Mouse (Mus musculus): ENCODE measurements at regions not wholly inside any gene's neighbourhood (a gene's known extent, or its start where the extent isn't known, plus 50 kb on each side); places are given as distances from the start of the nearest gene placed in this dataset.

- H3K27ac ChIP-seq (ENCODE audit: insufficient read depth, low read depth, low read length, poor library complexity, severe bottlenecking): no peak overlapping the region
- H3K36me3 ChIP-seq (ENCODE audit: control insufficient read depth, insufficient read depth, low read length, poor library complexity, severe bottlenecking): no peaks in the 10 kb centered on the region
- peak; percentile 46 for DNase-seq (ENCODE audit: low read depth, low spot score)
- H3K4me3 ChIP-seq (ENCODE audit: insufficient read depth in 1 of 2, low read depth in 1 of 2, low read length in 2 of 2, poor library complexity in 1 of 2, severe bottlenecking in 1 of 2): no peak overlapping the region
- no peak overlapping the region for H3K9ac ChIP-seq (ENCODE audit: insufficient read depth, low read depth, low read length, poor library complexity, severe bottlenecking)
- no peaks in the 10 kb centered on the region for H3K9me3 ChIP-seq (ENCODE audit: control insufficient read depth, insufficient read depth, low read depth, low read length)
- TF ChIP-seq ZNF384 (IDR thresholded peaks at IDR 0.05; ENCODE audit: low read depth, low read length) (no peak), HCFC1 (IDR thresholded peaks at IDR 0.05; ENCODE audit: borderline replicate concordance, insufficient read depth, low read length) (no peak), ZC3H11A (IDR thresholded peaks at IDR 0.05; ENCODE audit: borderline replicate concordance, low read depth, low read length) (peak; percentile 24; the same call in 1 of the 2 replicates)
- H3K4me1 ChIP-seq (ENCODE audit: control insufficient read depth in 2 of 2, insufficient read depth in 2 of 2, low read length in 2 of 2, poor library complexity in 1 of 2): no peaks in the 10 kb centered on the region
- in situ Hi-C loops (cut with MboI; ENCODE audit: low sequenced_read_pairs in 2 of 2, unreplicated experiment in 2 of 2): no loop called here
Observed at GRCm38 (mm10) chr14:99621538-99621937, 323.0 kb downstream of the Klf5 start.

- Histone ChIP-seq H3K9ac (ENCODE audit: insufficient read depth, low read depth, low read length, poor library complexity, severe bottlenecking) (no peak overlapping the region), H3K9me3 (ENCODE audit: control insufficient read depth, insufficient read depth, low read depth, low read length) (no peaks in the 10 kb centered on the region), H3K36me3 (ENCODE audit: control insufficient read depth, insufficient read depth, low read length, poor library complexity, severe bottlenecking) (no peaks in the 10 kb centered on the region), H3K4me3 (ENCODE audit: insufficient read depth in 1 of 2, low read depth in 1 of 2, low read length in 2 of 2, poor library complexity in 1 of 2, severe bottlenecking in 1 of 2) (no peak overlapping the region), H3K4me1 (ENCODE audit: control insufficient read depth in 2 of 2, insufficient read depth in 2 of 2, low read length in 2 of 2, poor library complexity in 1 of 2) (no peaks in the 10 kb centered on the region), H3K27ac (ENCODE audit: insufficient read depth, low read depth, low read length, poor library complexity, severe bottlenecking) (no peak overlapping the region)
- DNase-seq (ENCODE audit: low read depth, low spot score): no peak
- in situ Hi-C loops (cut with MboI; ENCODE audit: low sequenced_read_pairs in 2 of 2, unreplicated experiment in 2 of 2): no loop called here
- TF ChIP-seq HCFC1 (IDR thresholded peaks at IDR 0.05; ENCODE audit: borderline replicate concordance, insufficient read depth, low read length): no peak
- TF ChIP-seq ZC3H11A (IDR thresholded peaks at IDR 0.05; ENCODE audit: borderline replicate concordance, low read depth, low read length): no peak
- TF ChIP-seq ZNF384 (IDR thresholded peaks at IDR 0.05; ENCODE audit: low read depth, low read length): no peak
- TF ChIP-seq CHD2 (IDR thresholded peaks at IDR 0.05; ENCODE audit: low read depth, low read length): no peak
- TF ChIP-seq MAFK (IDR thresholded peaks at IDR 0.05; ENCODE audit: insufficient read depth, low read depth, low read length): no peak
Observed at GRCm38 (mm10) chr14:99624380-99625327, 326.2 kb downstream of the Klf5 start.

GRCm38 (mm10) chr14:99627615-99628014, 329.1 kb downstream of the Klf5 start:
- H3K36me3 ChIP-seq (ENCODE audit: control insufficient read depth, insufficient read depth, low read length, poor library complexity, severe bottlenecking): no peaks in the 10 kb centered on the region
- H3K4me1 ChIP-seq (ENCODE audit: control insufficient read depth in 2 of 2, insufficient read depth in 2 of 2, low read length in 2 of 2, poor library complexity in 1 of 2): no peaks in the 10 kb centered on the region
- DNase-seq (ENCODE audit: low read depth, low spot score): no peak
- H3K9me3 ChIP-seq (ENCODE audit: control insufficient read depth, insufficient read depth, low read depth, low read length): no peaks in the 10 kb centered on the region
- no peak overlapping the region for H3K4me3 ChIP-seq (ENCODE audit: insufficient read depth in 1 of 2, low read depth in 1 of 2, low read length in 2 of 2, poor library complexity in 1 of 2, severe bottlenecking in 1 of 2)
- no peak overlapping the region for H3K9ac ChIP-seq (ENCODE audit: insufficient read depth, low read depth, low read length, poor library complexity, severe bottlenecking)
- in situ Hi-C loops (cut with MboI; ENCODE audit: low sequenced_read_pairs in 2 of 2, unreplicated experiment in 2 of 2): no loop called here
- no peak overlapping the region for H3K27ac ChIP-seq (ENCODE audit: insufficient read depth, low read depth, low read length, poor library complexity, severe bottlenecking)
- TF ChIP-seq ZC3H11A (IDR thresholded peaks at IDR 0.05; ENCODE audit: borderline replicate concordance, low read depth, low read length) (no peak), HCFC1 (IDR thresholded peaks at IDR 0.05; ENCODE audit: borderline replicate concordance, insufficient read depth, low read length) (no peak), CHD2 (IDR thresholded peaks at IDR 0.05; ENCODE audit: low read depth, low read length) (no peak), ZNF384 (IDR thresholded peaks at IDR 0.05; ENCODE audit: low read depth, low read length) (no peak), MAFK (IDR thresholded peaks at IDR 0.05; ENCODE audit: insufficient read depth, low read depth, low read length) (no peak)

GRCm38 (mm10) chr14:99631092-99631491, 332.6 kb downstream of the Klf5 start:
- DNase-seq (ENCODE audit: low read depth, low spot score): no peak
- H3K4me1 ChIP-seq (ENCODE audit: control insufficient read depth in 2 of 2, insufficient read depth in 2 of 2, low read length in 2 of 2, poor library complexity in 1 of 2): no peaks in the 10 kb centered on the region
- TF ChIP-seq CHD2 (IDR thresholded peaks at IDR 0.05; ENCODE audit: low read depth, low read length) (no peak), ZNF384 (IDR thresholded peaks at IDR 0.05; ENCODE audit: low read depth, low read length) (no peak), ZC3H11A (IDR thresholded peaks at IDR 0.05; ENCODE audit: borderline replicate concordance, low read depth, low read length) (no peak), MAFK (IDR thresholded peaks at IDR 0.05; ENCODE audit: insufficient read depth, low read depth, low read length) (no peak), HCFC1 (IDR thresholded peaks at IDR 0.05; ENCODE audit: borderline replicate concordance, insufficient read depth, low read length) (no peak)
- in situ Hi-C loops (cut with MboI; ENCODE audit: low sequenced_read_pairs in 2 of 2, unreplicated experiment in 2 of 2): no loop called here
- H3K9me3 ChIP-seq (ENCODE audit: control insufficient read depth, insufficient read depth, low read depth, low read length): no peaks in the 10 kb centered on the region
- no peak overlapping the region for H3K27ac ChIP-seq (ENCODE audit: insufficient read depth, low read depth, low read length, poor library complexity, severe bottlenecking)
- H3K4me3 ChIP-seq (ENCODE audit: insufficient read depth in 1 of 2, low read depth in 1 of 2, low read length in 2 of 2, poor library complexity in 1 of 2, severe bottlenecking in 1 of 2): no peak overlapping the region
- H3K36me3 ChIP-seq (ENCODE audit: control insufficient read depth, insufficient read depth, low read length, poor library complexity, severe bottlenecking): no peaks in the 10 kb centered on the region
- no peak overlapping the region for H3K9ac ChIP-seq (ENCODE audit: insufficient read depth, low read depth, low read length, poor library complexity, severe bottlenecking)

Data from ES-E14 (cell line).